Mouse (Mus musculus) layer of hippocampus, postnatal 10 days (tissue): Measurements from ENCODE around the gene Gmppb. TPM values are rescaled to one million over a fixed set of nuclear protein-coding genes. Genes with fewer than 3 reads are reported as not detected.

Source experiments
- DNase-seq, 2 experiments: peaks; one replicate each; pipeline ENCODE4 v3.0.0; 2021; ENCODE audit warnings: low spot score in 2 of 2
- microRNA-seq, 2 experiments: library from miRNA; unstranded; fragments of <30 nt; microRNA quantifications; one replicate each; pipeline ENCODE4 v1.2.0; 2021
- total RNA-seq, 2 experiments: library from RNA; stranded (reverse); gene quantifications; 2 replicates each; pipeline ENCODE4 v1.2.3; 2021

Gene Gmppb
- total RNA-seq, 2 experiments from 2014 or later, result 16.0 to 18.3 TPM

GRCm38 (mm10) chr9:108073141-108073930, 24.3 kb downstream of the Gmppb start:
- DNase-seq, result no peak

- no peak for DNase-seq
These were observed 31.1 kb downstream of the Gmppb start, which contains the start of gene Mst1 for GRCm38 (mm10) chr9:108080168-108080567. Gene Mst1 (plus strand): TSS chr9:108080436.

DNA sequence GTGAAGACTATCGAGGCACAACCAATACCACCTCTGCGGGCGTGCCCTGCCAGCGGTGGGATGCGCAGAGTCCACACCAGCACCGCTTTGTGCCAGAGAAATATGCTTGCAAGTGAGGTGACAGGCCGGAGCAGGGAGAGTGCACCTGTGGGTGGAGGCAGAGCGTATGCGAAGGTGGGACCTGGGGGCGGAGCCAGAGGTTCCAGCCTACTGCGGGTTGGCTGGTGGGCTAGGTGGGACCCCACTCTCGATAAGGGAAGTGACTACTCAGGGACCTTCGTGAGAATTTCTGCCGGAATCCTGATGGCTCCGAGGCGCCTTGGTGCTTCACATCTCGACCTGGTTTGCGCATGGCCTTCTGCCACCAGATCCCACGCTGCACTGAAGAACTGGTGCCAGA, 33.5 kb downstream of the Gmppb start:
- no peak for DNase-seq

GRCm38 (mm10) chr9:108082988-108083431, 34.0 kb downstream of the Gmppb start, which contains the start of gene Rnf123:
Gene Rnf123 (minus strand): TSS chr9:108083346.
- DNase-seq, result no peak

- no peak for DNase-seq
These were observed 34.5 kb downstream of the Gmppb start for GRCm38 (mm10) chr9:108083561-108083960.

DNA sequence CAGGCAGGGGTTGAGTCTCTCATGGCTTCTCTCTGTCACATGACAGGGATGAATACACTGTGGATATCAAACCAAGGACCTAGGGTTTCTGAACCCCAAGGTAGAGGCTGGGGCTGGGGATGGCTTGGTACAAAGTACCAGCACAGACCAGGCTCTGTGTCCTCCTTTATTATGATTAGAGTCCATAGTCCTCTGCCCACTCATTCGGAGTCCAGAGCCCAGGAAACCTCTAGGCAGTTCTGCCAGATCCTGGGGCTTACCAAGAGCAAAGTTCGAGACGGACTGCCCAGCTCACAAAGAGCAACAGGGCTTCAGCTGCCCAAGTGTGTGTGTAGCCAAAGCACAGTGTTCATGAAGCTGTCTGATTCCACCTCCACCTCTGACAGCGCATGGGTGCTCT, 36.2 kb downstream of the Gmppb start:
- DNase-seq, result no peak

- DNase-seq, result no peak
These were observed 41.6 kb downstream of the Gmppb start for GRCm38 (mm10) chr9:108090611-108091120.

DNA sequence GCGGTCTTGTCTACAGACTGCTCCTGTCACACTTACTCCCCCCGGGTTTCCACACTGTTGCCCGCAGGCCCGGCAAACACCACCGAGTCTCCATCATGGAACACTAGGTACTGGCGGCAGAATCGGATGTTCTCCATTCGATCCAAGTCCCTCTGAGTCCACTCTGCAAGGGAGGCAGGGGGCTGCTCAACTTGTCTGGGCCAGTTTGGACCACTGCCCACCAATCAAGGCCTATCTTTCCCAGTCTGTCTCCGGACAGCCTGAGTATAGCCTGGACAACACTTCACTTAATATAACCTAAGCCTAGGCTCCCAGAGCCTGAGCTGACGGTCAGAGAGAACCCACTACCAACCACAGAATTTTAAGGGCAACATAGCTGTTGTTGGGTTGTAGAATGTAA, 44.5 kb downstream of the Gmppb start:
- no peak for DNase-seq

DNA sequence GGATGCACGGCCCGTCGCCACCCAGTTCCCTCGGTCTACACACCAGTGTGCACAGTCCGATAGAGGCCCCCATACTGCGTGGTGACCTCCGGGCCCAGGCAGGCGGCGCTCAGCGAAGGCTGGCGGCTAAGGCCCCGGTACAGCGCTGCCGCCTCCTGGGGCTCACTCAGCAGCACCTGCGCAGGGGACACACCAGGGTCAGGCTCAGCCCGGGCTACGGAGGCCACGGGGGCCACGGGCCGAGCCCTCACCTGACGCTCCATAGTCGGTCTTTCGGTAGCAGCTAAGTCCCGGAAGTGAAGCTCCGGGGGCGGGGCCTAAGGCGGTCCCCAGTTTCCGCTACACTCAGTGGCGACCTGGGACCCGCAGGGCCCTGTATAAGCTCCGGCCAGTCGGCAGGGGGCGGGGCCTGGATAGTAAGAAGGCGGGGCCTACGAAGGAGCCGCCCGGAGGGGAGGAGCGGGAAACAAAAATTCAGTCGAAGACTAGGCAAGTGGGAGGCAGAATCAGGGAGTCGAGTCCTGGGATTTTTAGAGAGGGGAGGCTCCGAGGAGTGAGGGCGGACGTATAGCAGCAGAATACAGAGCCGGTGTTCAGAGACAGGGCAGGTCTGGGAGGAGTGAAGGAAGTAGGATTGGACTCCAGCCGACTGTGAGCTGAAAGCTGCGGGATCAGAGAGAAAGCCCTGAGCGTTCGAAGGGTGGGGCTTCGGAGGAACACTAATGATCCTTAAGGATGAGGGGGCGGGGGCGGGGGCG, 45.3 kb downstream of the Gmppb start, which contains the start of gene Apeh:
Gene Apeh, minus strand, starts transcription at position 423 of the 758 bp plus-strand sequence.
- peak; percentile 88 to 90 for DNase-seq

DNA sequence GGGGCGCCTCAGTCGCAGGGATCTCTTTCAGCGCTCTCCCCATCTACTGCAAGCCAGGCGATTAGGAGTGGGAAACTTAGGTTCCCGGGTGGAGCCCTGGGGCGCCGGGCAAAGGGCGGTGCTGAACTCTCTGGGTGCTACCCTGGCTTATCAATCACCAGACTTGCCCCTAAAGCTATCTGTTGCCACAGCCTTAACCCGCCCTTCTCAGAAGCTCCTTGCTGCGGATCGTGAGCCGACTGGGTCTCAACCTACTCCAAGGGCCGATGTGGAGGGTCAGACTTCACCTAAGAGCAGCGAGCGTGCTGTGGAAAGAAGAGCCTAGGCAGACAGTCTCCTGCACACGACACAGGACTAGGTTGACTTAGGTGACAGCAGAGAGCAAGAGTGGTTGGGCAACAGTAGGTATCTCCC, 46.0 kb downstream of the Gmppb start:
- DNase-seq, result peak in 1 of 2 experiments; percentile 54

- peak; percentile 67 to 75 for DNase-seq
These were observed 46.5 kb downstream of the Gmppb start for GRCm38 (mm10) chr9:108095518-108095917.

DNA sequence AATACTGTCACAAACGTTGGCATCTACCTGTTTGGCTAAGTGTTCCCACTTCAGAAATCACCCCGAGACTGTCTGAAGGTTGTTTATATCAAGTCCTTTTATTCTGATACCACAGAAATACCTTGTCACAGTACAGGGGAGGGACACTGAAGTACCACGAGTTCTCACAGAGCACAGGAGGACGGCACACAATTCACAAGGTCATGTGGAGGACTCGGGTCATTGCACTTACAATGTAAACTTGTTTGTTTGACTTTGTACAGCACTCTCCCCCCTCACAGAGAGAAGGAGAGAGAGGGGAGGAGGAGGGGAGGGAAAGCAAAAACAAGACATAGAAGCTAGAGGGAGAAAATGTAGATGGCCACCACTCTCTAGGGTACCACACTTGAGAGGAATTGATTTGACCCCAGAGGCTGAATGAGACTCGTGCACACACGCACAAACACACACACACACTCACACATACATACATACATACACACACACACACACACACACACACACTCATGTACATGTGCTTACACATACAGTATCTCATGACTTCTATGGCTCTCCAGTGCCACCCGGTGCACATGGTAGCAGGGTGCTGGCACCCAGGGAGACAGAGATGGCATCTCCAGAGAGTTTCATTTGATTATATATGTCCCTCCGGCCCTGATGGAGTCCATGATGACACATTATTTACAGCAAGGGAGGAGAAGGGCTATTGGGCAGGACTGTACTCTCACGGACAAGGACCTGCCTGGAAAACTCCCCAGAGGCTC, 47.1 kb downstream of the Gmppb start:
- DNase-seq, result no peak

DNA sequence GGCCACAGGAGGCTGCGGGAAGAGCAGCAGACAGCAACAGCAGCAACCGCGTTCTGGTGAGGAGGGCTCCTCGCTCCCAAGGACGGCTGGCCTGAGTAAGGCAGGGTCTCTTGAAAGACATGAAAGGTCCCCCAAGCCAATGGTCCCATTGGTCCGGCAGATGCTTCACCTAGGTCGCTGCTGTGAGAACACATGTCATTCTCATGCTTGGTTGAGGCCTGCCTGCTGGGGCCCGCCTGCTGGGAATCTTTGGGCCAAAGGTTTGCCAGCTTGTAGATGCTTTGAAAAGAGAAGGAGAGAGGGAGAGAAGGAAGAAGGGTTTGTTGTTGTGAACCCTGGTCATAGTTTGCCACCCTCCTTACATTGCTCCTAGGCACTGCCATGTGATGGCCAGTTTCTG, 50.6 kb downstream of the Gmppb start:
- DNase-seq, result no peak

Small RNAs within 50 kb of the gene (microRNA-seq; reads per million reads assigned to microRNA genes)
- gene Mir7088, result 0 reads per million in 2 experiments

Other genes with a start within 250 kb of the Gmppb start
- 10 to 100 TPM; 59.4 to 68.4 TPM for gene Rbm6, start 176.0 kb upstream of the Gmppb start, total RNA-seq
- 10 to 100 TPM; 15.4 TPM for gene Mon1a, start 161.1 kb upstream of the Gmppb start, total RNA-seq
- gene Mst1r, start 142.4 kb upstream of the Gmppb start, total RNA-seq, result 1 to 10 TPM; 4.2 to 7.2 TPM
- gene Actl11, start 120.8 kb upstream of the Gmppb start, total RNA-seq, result not detected
- gene Camkv, start 113.6 kb upstream of the Gmppb start, total RNA-seq, result 100 to 1,000 TPM; 441 to 473 TPM
- gene Traip, start 99.1 kb upstream of the Gmppb start, total RNA-seq, result 10 to 100 TPM; 19.6 to 25.9 TPM
- gene Uba7, start 73.7 kb upstream of the Gmppb start, total RNA-seq, result 1 to 10 TPM; 3.7 to 4.1 TPM
- gene Gm20661, start 66.2 kb upstream of the Gmppb start, total RNA-seq, result 1 to 10 TPM; 1.4 TPM
- gene Inka1, start 63.4 kb upstream of the Gmppb start, total RNA-seq, result 10 to 100 TPM in 1 of 2 experiments, 1 to 10 TPM in 1; 10.0 to 10.3 TPM
- 1 to 10 TPM; 4.1 to 4.9 TPM for gene Cdhr4, start 56.7 kb upstream of the Gmppb start, total RNA-seq
- gene Gm20662, start 52.9 kb upstream of the Gmppb start, total RNA-seq, result 1 to 10 TPM in 1 of 2 experiments, not detected in 1; 1.1 TPM
- gene Ip6k1, start 46.7 kb upstream of the Gmppb start, total RNA-seq, result 100 to 1,000 TPM; 159 to 163 TPM
- gene Amigo3, start 3.9 kb downstream of the Gmppb start, total RNA-seq, result 1 to 10 TPM; 2.0 to 2.1 TPM
- not detected for gene Mst1, start 31.2 kb downstream of the Gmppb start, total RNA-seq
- 10 to 100 TPM; 82.4 to 90.0 TPM for gene Rnf123, start 34.1 kb downstream of the Gmppb start, total RNA-seq
- gene Apeh, start 45.4 kb downstream of the Gmppb start, total RNA-seq, result 10 to 100 TPM; 41.0 to 46.7 TPM
- gene Bsn, start 141.1 kb downstream of the Gmppb start, total RNA-seq, result 100 to 1,000 TPM; 129 to 137 TPM
- gene Dag1, start 214.7 kb downstream of the Gmppb start, total RNA-seq, result 100 to 1,000 TPM; 132 to 136 TPM
- gene Nicn1, start 241.2 kb downstream of the Gmppb start, total RNA-seq, result 10 to 100 TPM; 86.6 to 92.6 TPM
- 10 to 100 TPM; 24.6 to 26.5 TPM for gene Amt, start 247.6 kb downstream of the Gmppb start, total RNA-seq